Comparison of ENCODE assay signal across 26 mouse cellular contexts in genomic region chr9:84011146-84011545, GRCm38 (mm10).
A peak's percentile ranks its signal among the peaks of the same experiment; 100 is the strongest.
DNase-seq lines count a peak whose midpoint lies in the region; ATAC-seq and TF ChIP-seq lines count a peak whose summit lies in the region.
"Had no signal": no experiment of that assay in that cellular context is flagged by ENCODE, and none has a peak within 500 bp of the region (broad histone marks: within the 10 kb centered on the region; RNA-seq: fewer than 3 reads in every experiment).

No protein-coding gene starts in this region.

- H3K27ac ChIP-seq in kidney, adult 2 months (ENCODE audit: insufficient read depth, low read depth, low read length) = no peak overlapping the region
- no peak overlapping the region for H3K27ac ChIP-seq in kidney, embryonic 15.5 days
- H3K27ac ChIP-seq in kidney, postnatal 0 days = no peak overlapping the region
- H3K27ac ChIP-seq: forebrain, embryonic 10.5 days; forebrain, embryonic 13.5 days; heart, adult 2 months; heart, embryonic 10.5 days; heart, embryonic 13.5 days; hindbrain, embryonic 12.5 days; hindbrain, embryonic 15.5 days had no signal

- H3K4me1 ChIP-seq in kidney, adult 2 months (ENCODE audit: control insufficient read depth, insufficient read depth, low read length) = no peaks in the 10 kb centered on the region
- no peaks in the 10 kb centered on the region for H3K4me1 ChIP-seq in kidney, embryonic 15.5 days
- H3K4me1 ChIP-seq in kidney, postnatal 0 days (replicated peaks; ENCODE audit: insufficient read depth, low read length) = no peaks in the 10 kb centered on the region
- H3K4me1 ChIP-seq: forebrain, embryonic 10.5 days; forebrain, embryonic 13.5 days; heart, embryonic 10.5 days; heart, embryonic 13.5 days; hindbrain, embryonic 12.5 days; hindbrain, embryonic 15.5 days had no signal

- no peaks in the 10 kb centered on the region; the same call in 1 of the 2 replicates for H3K36me3 ChIP-seq in kidney, adult 2 months (ENCODE audit: control insufficient read depth, insufficient read depth, low read length)
- no peaks in the 10 kb centered on the region for H3K36me3 ChIP-seq in kidney, embryonic 15.5 days
- H3K36me3 ChIP-seq in kidney, postnatal 0 days (ENCODE audit: insufficient read depth, low read length) = no peaks in the 10 kb centered on the region
- H3K36me3 ChIP-seq: forebrain, embryonic 10.5 days; G1E; heart, embryonic 10.5 days; heart, embryonic 13.5 days; hindbrain, embryonic 12.5 days; hindbrain, embryonic 15.5 days had no signal

- TF ChIP-seq CTCF in kidney, adult 2 months (conservative IDR thresholded peaks at IDR 0.05; ENCODE audit: insufficient read depth, insufficient read length, low read depth, low read length) = no peak
- TF ChIP-seq CTCF in kidney, postnatal 0 days (IDR thresholded peaks at IDR 0.05; ENCODE audit: low read depth) = no peak

- H3K9ac ChIP-seq in kidney, embryonic 15.5 days = no peak overlapping the region
- no peak overlapping the region for H3K9ac ChIP-seq in kidney, postnatal 0 days (ENCODE audit: low read depth, low read length)
- H3K9ac ChIP-seq: forebrain, embryonic 13.5 days; heart, embryonic 13.5 days; hindbrain, embryonic 12.5 days; hindbrain, embryonic 15.5 days had no signal

- H3K4me2 ChIP-seq in kidney, embryonic 15.5 days = no peak overlapping the region
- H3K4me2 ChIP-seq in kidney, postnatal 0 days (ENCODE audit: low read length) = no peak overlapping the region
- H3K4me2 ChIP-seq: forebrain, embryonic 13.5 days; heart, embryonic 13.5 days; hindbrain, embryonic 12.5 days; hindbrain, embryonic 15.5 days had no signal

- no peaks in the 10 kb centered on the region for H3K27me3 ChIP-seq in kidney, adult 2 months (replicated peaks; ENCODE audit: control insufficient read depth, insufficient read depth, low read length)
- no peaks in the 10 kb centered on the region for H3K27me3 ChIP-seq in kidney, embryonic 15.5 days
- H3K27me3 ChIP-seq in kidney, postnatal 0 days (ENCODE audit: insufficient read depth, low read length) = no peaks in the 10 kb centered on the region
- H3K27me3 ChIP-seq: CH12.LX; forebrain, embryonic 13.5 days; heart, embryonic 13.5 days; hindbrain, embryonic 12.5 days; hindbrain, embryonic 15.5 days; Patski had no signal

- ATAC-seq in kidney, embryonic 15.5 days (replicated peaks; ENCODE audit: low FRiP score) = peak; percentile 69
- ATAC-seq in kidney, postnatal 0 days (replicated peaks; ENCODE audit: low FRiP score, low read depth) = peak; percentile 93
- ATAC-seq: forebrain, embryonic 13.5 days; forebrain, embryonic 16.5 days; Patski had no signal

- DNase-seq in kidney, adult 2 months = peak; percentile 63
- no peak for DNase-seq in kidney, adult 18-20 months
- DNase-seq in kidney, postnatal 0 days (ENCODE audit: low spot score) = peak; percentile 21
- DNase-seq in testis, postnatal 10 days (ENCODE audit: low spot score) = no peak
- no peak for DNase-seq in right cerebral cortex, postnatal 10 days (ENCODE audit: low spot score in 2 of 2)
- DNase-seq: adrenal gland, postnatal 10 days; adrenal gland, postnatal 36 days; B cell, adult 2 months; cerebellum, adult 18-20 months; cerebellum, adult 9-10 months; cerebellum, postnatal 14 days; gastrocnemius, postnatal 10 days; gastrocnemius, postnatal 36 days; heart, adult 2 months; heart, postnatal 14 days had no signal

- TF ChIP-seq POLR2A in kidney, adult 2 months (IDR thresholded peaks at IDR 0.05; ENCODE audit: low read depth, low read length) = no peak

- H3K9me3 ChIP-seq in kidney, embryonic 15.5 days (replicated peaks) = no peaks in the 10 kb centered on the region
- no peaks in the 10 kb centered on the region for H3K9me3 ChIP-seq in kidney, postnatal 0 days (replicated peaks; ENCODE audit: low read length)
- H3K9me3 ChIP-seq: forebrain, embryonic 10.5 days; forebrain, embryonic 13.5 days; G1E; heart, embryonic 10.5 days; heart, embryonic 13.5 days; hindbrain, embryonic 12.5 days; hindbrain, embryonic 15.5 days had no signal

- H3K4me3 ChIP-seq in kidney, adult 2 months (ENCODE audit: insufficient read depth, low read depth, low read length) = no peak overlapping the region
- H3K4me3 ChIP-seq in kidney, embryonic 15.5 days (replicated peaks) = no peak overlapping the region
- no peak overlapping the region for H3K4me3 ChIP-seq in kidney, postnatal 0 days (replicated peaks; ENCODE audit: low read depth, low read length)
- H3K4me3 ChIP-seq: forebrain, embryonic 10.5 days; forebrain, embryonic 13.5 days; heart, adult 2 months; heart, embryonic 10.5 days; heart, embryonic 13.5 days; hindbrain, embryonic 12.5 days; hindbrain, embryonic 15.5 days had no signal

Comparison
In these comparisons a context has a peak if more than half of its experiments do, and no peak if none do; other contexts are left out.
1. DNase-seq: peak in kidney, adult 2 months (single experiment) and kidney, postnatal 0 days (single experiment); none in kidney, adult 18-20 months (single experiment), testis, postnatal 10 days (single experiment) and right cerebral cortex, postnatal 10 days (0 of 2).